Mouse (Mus musculus): ENCODE results near the gene Gm5431.

DNA sequence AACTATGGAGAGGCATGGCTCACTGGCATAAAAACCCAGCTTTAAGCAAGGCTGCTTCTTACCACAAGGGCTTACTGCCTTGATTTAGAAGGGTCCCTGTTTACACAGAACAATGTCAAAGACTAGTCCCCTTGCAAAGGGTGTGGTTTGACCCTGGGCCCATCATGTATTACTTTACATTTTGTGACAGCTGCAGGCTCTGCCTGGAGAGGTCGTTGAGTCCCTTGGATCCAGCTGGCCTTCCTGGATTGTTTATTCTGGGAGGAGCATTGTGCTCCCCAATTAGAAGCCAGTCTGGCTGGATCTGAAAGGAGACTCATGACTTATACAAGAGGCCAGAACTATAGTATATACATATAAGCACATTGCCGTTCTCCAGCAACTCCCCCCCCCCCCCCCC lies 51.8 kb downstream of the Gm5431 start:
- TF ChIP-seq CTCF (conservative IDR thresholded peaks at IDR 0.05; ENCODE audit: insufficient read depth, insufficient read length, low read depth, low read length) (no peak), POLR2A (IDR thresholded peaks at IDR 0.05; ENCODE audit: low read depth, low read length) (no peak)
